Mouse (Mus musculus) adrenal gland (tissue): ENCODE measurements around the gene Hexb.

Source experiments
- intact Hi-C: fragments of 180-260 bp; cut with DNase I; formaldehyde crosslinking; loops from one replicate; pipeline ENCODE4 v1.15.1; 2025

Gene Hexb

GRCm38 (mm10) chr13:97227795-97228194 is 29.6 kb upstream of the Hexb start:
- intact Hi-C loops: no loop called here

GRCm38 (mm10) chr13:97225130-97225529 is 27.0 kb upstream of the Hexb start:
- intact Hi-C loops: no loop called here

GRCm38 (mm10) chr13:97224341-97224982 is 26.3 kb upstream of the Hexb start:
- intact Hi-C loops: no loop called here

GRCm38 (mm10) chr13:97223856-97224255 is 25.7 kb upstream of the Hexb start:
- intact Hi-C loops: no loop called here

- intact Hi-C loops: no loop called here
Observed at GRCm38 (mm10) chr13:97220022-97220421, 21.9 kb upstream of the Hexb start.

GRCm38 (mm10) chr13:97216196-97216595 is 18.0 kb upstream of the Hexb start:
- intact Hi-C loops: no loop called here

- intact Hi-C loops: no loop called here
Observed at GRCm38 (mm10) chr13:97215563-97215962, 17.4 kb upstream of the Hexb start.

GRCm38 (mm10) chr13:97214583-97215268 is 16.6 kb upstream of the Hexb start:
- intact Hi-C loops: no loop called here

GRCm38 (mm10) chr13:97208500-97209010 is 10.4 kb upstream of the Hexb start:
- intact Hi-C loops: no loop called here

GRCm38 (mm10) chr13:97208112-97208478 is 9.9 kb upstream of the Hexb start:
- intact Hi-C loops: no loop called here

- intact Hi-C loops: no loop called here
Observed at GRCm38 (mm10) chr13:97207472-97208111, 9.4 kb upstream of the Hexb start.

- intact Hi-C loops: no loop called here
Observed at GRCm38 (mm10) chr13:97206046-97206445, 7.9 kb upstream of the Hexb start.

GRCm38 (mm10) chr13:97205052-97205701 is 7.0 kb upstream of the Hexb start:
- intact Hi-C loops: no loop called here

- intact Hi-C loops: no loop called here
Observed at GRCm38 (mm10) chr13:97201896-97202295, 3.7 kb upstream of the Hexb start.

GRCm38 (mm10) chr13:97201076-97201475 is 2.9 kb upstream of the Hexb start:
- intact Hi-C loops: no loop called here

- intact Hi-C loops: no loop called here
Observed at GRCm38 (mm10) chr13:97199123-97199522, 966 bp upstream of the Hexb start.

GRCm38 (mm10) chr13:97196925-97197218 is 1.3 kb downstream of the Hexb start:
- intact Hi-C loops: no loop called here

- intact Hi-C loops: no loop called here
Observed at GRCm38 (mm10) chr13:97196186-97196924, 1.8 kb downstream of the Hexb start.

- intact Hi-C loops: no loop called here
Observed at GRCm38 (mm10) chr13:97193420-97193819, 4.7 kb downstream of the Hexb start.

- intact Hi-C loops: no loop called here
Observed at GRCm38 (mm10) chr13:97192649-97193048, 5.5 kb downstream of the Hexb start.

- intact Hi-C loops: no loop called here
Observed at GRCm38 (mm10) chr13:97187693-97188092, 10.5 kb downstream of the Hexb start.
